Mouse (Mus musculus) monocyte, adult 2 months (primary cell): Measurements from ENCODE around the gene Cnst.

Experiments
- DNase-seq, 2 experiments: peaks; one replicate each; pipeline ENCODE4 v3.0.0; 2022; ENCODE audit warnings: low spot score in 2 of 2, low read depth in 1 of 2

The Cnst gene

GRCm38 (mm10) chr1:179545768-179546550 is at the start of gene Cnst, which contains the start of gene Tfb2m:
Cnst (plus strand) TSS chr1:179546370.
Tfb2m (minus strand) TSS chr1:179546267.
- peak; percentile 96 to 97 for DNase-seq

- no peak for DNase-seq
These were observed 46.9 kb upstream of the Cnst start for GRCm38 (mm10) chr1:179499257-179499656.

DNA sequence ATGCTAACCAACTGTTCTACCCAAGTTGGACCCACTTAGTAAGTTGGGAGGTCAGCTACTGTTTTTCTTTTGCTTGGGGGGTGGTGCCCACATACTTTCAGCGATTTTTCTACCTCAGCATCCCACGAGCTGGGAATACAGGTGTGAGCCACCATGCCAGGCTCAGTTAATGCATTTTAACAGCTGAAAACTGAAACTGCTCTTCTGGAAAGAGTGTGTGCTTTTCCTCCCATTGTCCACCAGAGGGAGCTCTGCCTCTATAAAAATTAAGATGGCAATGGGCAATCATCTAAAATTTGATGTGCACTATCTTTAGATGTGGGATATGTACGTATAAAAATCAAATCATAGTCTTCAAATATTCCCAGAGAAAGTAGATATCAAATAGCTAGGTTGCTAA is 43.6 kb upstream of the Cnst start:
- DNase-seq: no peak

DNA sequence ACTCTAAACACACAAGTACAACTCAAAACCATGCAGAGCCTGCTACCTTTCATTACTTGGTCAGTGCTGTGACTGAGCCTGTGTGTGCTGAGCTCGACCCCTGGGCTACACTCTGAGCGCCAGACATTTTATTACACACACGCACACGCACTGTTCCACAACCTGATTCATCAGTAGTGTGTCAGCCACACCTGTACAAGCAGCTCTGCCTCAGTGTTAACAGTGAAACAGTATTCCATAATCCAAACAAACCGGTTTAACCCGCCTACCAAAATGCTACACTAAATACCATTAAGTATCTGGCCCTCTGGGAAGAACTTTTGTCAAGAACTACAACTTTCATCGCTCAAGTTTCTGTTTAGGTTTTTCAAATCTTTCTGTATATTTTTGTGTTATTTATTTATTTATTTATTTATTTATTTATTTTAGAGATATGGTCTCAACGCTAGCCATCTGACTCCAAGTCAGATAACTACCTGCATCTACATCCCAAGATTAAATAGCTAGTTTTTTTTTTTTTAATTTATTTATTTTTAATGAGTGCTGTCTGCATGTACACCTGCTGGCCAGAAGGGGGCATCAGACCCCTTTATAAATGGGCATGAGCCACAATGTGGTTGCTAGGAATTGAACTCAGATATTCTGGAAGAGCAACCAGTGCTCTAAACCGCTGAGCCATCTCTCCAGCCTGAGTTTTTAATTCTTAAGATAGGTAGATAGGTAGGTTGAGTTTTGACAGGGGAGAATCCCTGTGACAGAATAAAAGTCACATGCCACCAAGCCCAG is 39.4 kb upstream of the Cnst start:
- DNase-seq: no peak

GRCm38 (mm10) chr1:179510546-179511340 is 35.4 kb upstream of the Cnst start:
- DNase-seq: no peak

GRCm38 (mm10) chr1:179511895-179512294 is 34.3 kb upstream of the Cnst start:
- DNase-seq: no peak

GRCm38 (mm10) chr1:179516941-179517712 is 29.0 kb upstream of the Cnst start:
- no peak for DNase-seq

DNA sequence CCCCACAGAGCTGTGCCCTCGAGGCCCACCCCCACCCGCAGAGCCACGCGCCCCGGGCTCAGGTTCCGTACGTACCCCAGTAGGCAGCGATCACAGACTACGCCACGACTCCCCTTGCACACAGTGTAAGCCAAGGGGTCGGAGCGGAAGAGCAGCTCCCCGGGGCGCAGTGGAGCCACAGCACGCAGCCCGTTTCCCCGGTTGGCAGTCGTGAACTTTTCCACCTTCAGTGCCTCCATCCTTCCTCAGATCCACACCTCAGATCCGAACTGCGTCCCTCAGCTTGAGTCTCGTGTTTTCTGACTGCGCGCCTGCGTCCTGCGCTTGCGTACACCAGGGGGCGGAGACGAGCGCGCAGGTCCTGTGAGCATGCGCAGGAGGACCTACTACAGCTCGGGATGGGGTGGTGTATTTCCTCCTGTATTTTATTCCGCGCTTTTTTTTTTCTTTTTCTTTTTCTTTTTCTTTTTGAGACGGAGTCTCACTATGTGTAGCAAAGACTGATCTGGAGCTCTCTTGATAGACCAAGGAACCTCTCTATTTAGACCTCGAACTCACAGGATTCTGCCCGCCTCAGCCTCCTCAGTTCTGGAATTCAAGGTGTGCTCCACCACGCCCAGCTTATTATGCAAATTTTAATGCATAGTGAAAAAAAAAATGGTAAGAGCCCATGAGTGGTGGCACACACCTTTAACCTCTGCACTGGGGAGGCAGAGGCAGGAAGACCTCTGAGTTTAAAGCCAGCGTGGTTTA is 28.3 kb upstream of the Cnst start, which contains the start of gene Smyd3:
Gene Smyd3 (minus strand): TSS at position 329 of the 753 bp plus-strand sequence.
- peak; percentile 42 to 67 for DNase-seq

GRCm38 (mm10) chr1:179519901-179520300 is 26.3 kb upstream of the Cnst start:
- no peak for DNase-seq

GRCm38 (mm10) chr1:179539054-179539453 is 7.1 kb upstream of the Cnst start:
- no peak for DNase-seq

GRCm38 (mm10) chr1:179539887-179540286 is 6.3 kb upstream of the Cnst start:
- no peak for DNase-seq

- no peak for DNase-seq
These were observed 4.7 kb upstream of the Cnst start for GRCm38 (mm10) chr1:179541502-179541901.

DNA sequence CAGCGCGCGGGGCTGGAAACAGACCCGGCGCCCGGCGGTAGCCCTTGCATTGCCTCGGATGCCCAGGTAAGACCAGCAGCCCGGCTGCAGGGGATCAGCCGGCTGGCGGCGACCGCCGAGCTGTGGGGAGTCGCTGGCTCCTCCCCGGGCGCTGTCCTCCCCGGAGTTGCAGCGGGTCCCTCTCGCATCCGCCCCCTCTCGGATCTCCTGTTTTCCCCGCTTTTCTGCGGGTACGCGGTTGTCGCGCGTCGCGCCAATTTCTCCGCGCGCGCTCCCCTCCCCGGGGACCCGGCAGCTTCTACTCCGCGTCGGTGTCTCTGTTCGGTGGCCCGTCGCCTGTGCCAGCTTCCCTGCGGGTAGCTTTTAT is 364 bp downstream of the Cnst start:
- DNase-seq: no peak

- no peak for DNase-seq
These were observed 1.0 kb downstream of the Cnst start for GRCm38 (mm10) chr1:179547176-179547575.

- no peak for DNase-seq
These were observed 2.0 kb downstream of the Cnst start for GRCm38 (mm10) chr1:179548220-179548619.

GRCm38 (mm10) chr1:179548996-179549752 is 3.0 kb downstream of the Cnst start:
- DNase-seq: no peak

GRCm38 (mm10) chr1:179551336-179551735 is 5.2 kb downstream of the Cnst start:
- no peak for DNase-seq

DNA sequence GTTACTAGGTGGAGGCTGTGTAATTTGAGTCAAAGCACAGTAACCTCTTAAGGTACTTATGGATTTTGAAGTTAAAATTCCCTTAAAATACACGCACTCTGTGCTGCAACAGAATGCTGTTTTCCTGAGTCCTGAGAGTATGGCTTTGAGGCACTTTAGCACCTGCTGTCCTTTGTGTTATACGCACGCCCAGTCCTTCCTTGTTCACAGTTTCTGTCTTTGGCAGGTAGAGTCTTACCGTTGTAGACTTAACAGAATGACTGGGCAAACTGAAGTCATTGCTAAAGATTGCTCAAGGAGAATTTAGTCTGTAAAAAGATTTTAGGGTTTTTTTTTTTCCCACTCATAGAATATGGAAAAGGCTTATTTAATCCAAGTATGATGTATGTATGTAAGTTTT is 5.8 kb downstream of the Cnst start:
- no peak for DNase-seq

GRCm38 (mm10) chr1:179552751-179553150 is 6.6 kb downstream of the Cnst start:
- no peak for DNase-seq
